Mouse (Mus musculus) kidney, adult 2 months (tissue): Measurements from ENCODE around the gene Angptl8.
"Not testable (repeated sequence)": the region's sequence is repeated elsewhere in the genome, so short reads cannot be mapped to it uniquely, and the experiment has no call there.

Source experiments
- CTCF ChIP-seq: fragments of 200-500 bp; conservative IDR thresholded peaks from 2 replicates; pipeline ENCODE4 v1.5.1; 2011; ENCODE audit warnings: low read depth, mild to moderate bottlenecking, control low read depth, low read length, moderate library complexity, mixed read lengths; ENCODE audit not compliant: insufficient read depth, insufficient read length
- POLR2A ChIP-seq: fragments of 200-500 bp; IDR thresholded peaks from one replicate; pipeline ENCODE4 v1.6.1; 2011; ENCODE audit warnings: low read depth, low read length, control low read depth

DNA sequence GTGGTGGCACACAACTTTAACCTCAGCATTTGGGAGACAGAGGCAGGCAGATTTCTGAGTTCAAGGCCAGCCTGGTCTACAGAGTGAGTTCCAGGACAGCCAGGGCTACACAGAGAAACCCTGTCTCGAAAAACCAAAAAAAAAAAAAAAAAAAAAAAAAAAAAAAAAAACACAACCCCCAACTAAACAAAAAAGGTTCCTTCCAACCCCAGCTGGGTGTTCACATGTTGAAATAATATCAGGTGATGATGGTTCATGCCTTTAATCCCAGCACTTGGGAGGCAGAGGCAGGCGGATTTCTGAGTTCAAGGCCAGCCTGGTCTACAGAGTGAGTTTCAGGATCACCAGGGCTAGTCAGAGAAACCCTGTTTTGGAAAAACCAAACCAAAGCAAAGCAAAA, 49.0 kb upstream of the Angptl8 start:
- TF ChIP-seq CTCF, POLR2A: not testable (repeated sequence)
